Mouse (Mus musculus) CH12.LX (cell line): ENCODE data around the gene Clpsl2. TPM values are rescaled to one million over a fixed set of nuclear protein-coding genes. Genes with fewer than 3 reads are reported as not detected.

Source experiments
- DNase-seq: peaks from one replicate; pipeline ENCODE4 v3.0.0-alpha.2; 2013; ENCODE audit errors: extremely low read depth
- H3K27ac ChIP-seq: 2 replicates; pipeline ENCODE4 v1.5.1; 2012; ENCODE audit warnings: low read depth, mild to moderate bottlenecking, control low read depth, moderate library complexity; ENCODE audit not compliant: insufficient read depth
- H3K27me3 ChIP-seq: replicated peaks from 2 replicates; pipeline ENCODE3; 2012; ENCODE audit warnings: inconsistent platforms
- H3K36me3 ChIP-seq, 2 experiments: replicated peaks in 1 of 2; 2 replicates each; pipeline versions ENCODE3 to v1.6.1; 2012; ENCODE audit warnings: inconsistent platforms in 1 of 2, low read length in 1 of 2, mild to moderate bottlenecking in 1 of 2, mixed read lengths in 1 of 2, moderate library complexity in 1 of 2; ENCODE audit not compliant: control insufficient read depth in 1 of 2, insufficient read depth in 1 of 2
- H3K4me1 ChIP-seq, 2 experiments: 2 replicates each; pipeline ENCODE4 v1.6.1; 2012; ENCODE audit warnings: inconsistent platforms in 1 of 2, moderate library complexity in 1 of 2; ENCODE audit not compliant: insufficient read depth in 2 of 2, control insufficient read depth in 1 of 2
- H3K4me2 ChIP-seq: 2 replicates; pipeline ENCODE4 v1.6.1; 2012; ENCODE audit warnings: low read depth, mild to moderate bottlenecking, control low read depth; ENCODE audit not compliant: poor library complexity, insufficient read depth, severe bottlenecking
- H3K4me3 ChIP-seq, 3 experiments: fragments of 150-350 bp in 1 of 3; sonication (generic) in 1 of 3; replicated peaks in 1 of 3; 2 replicates each; pipeline versions ENCODE3 to v1.5.1; 2011 to 2012; ENCODE audit warnings: low read depth in 2 of 3, low read length in 2 of 3, mild to moderate bottlenecking in 2 of 3, moderate library complexity in 2 of 3, control low read depth in 1 of 3, improper control_type of control experiment in 1 of 3, inconsistent platforms in 1 of 3, mixed read lengths in 1 of 3; ENCODE audit not compliant: poor library complexity in 1 of 3
- H3K79me2 ChIP-seq: replicated peaks from 2 replicates; pipeline ENCODE4 v1.6.1; 2012; ENCODE audit warnings: mild to moderate bottlenecking, moderate library complexity; ENCODE audit not compliant: control insufficient read depth, poor library complexity, insufficient read depth, severe bottlenecking; ENCODE audit errors: extremely low read depth
- H3K9ac ChIP-seq: 2 replicates; pipeline ENCODE4 v1.6.1; 2012; ENCODE audit warnings: low read depth, mild to moderate bottlenecking, control low read depth, moderate library complexity; ENCODE audit not compliant: insufficient read depth
- H3K9me3 ChIP-seq: replicated peaks from 2 replicates; pipeline ENCODE3; 2012; ENCODE audit warnings: low read length, inconsistent platforms, mixed read lengths
- CTCF ChIP-seq, 2 experiments: IDR thresholded peaks in 1 of 2; conservative IDR thresholded peaks in 1 of 2; 2 replicates each; pipeline ENCODE4 v1.5.1; 2011 to 2012; ENCODE audit warnings: low read depth in 2 of 2, low read length in 2 of 2, improper control_type of control experiment in 1 of 2, inconsistent platforms in 1 of 2, mild to moderate bottlenecking in 1 of 2, moderate library complexity in 1 of 2
- ELF1 ChIP-seq: IDR thresholded peaks from 2 replicates; pipeline ENCODE4 v1.6.1; 2014; ENCODE audit warnings: low read depth, mild to moderate bottlenecking, inconsistent platforms, low read length, improper control_type of control experiment
- HCFC1 ChIP-seq: IDR thresholded peaks from 2 replicates; pipeline ENCODE4 v1.6.1; 2012; ENCODE audit warnings: low read depth, mild to moderate bottlenecking, inconsistent platforms, low read length, improper control_type of control experiment
- MAFK ChIP-seq: IDR thresholded peaks from 2 replicates; pipeline ENCODE4 v1.6.1; 2011; ENCODE audit warnings: low read length, improper control_type of control experiment; ENCODE audit not compliant: insufficient replicate concordance
- MEF2A ChIP-seq: IDR thresholded peaks from 2 replicates; pipeline ENCODE4 v1.6.1; 2014; ENCODE audit warnings: low read depth, mild to moderate bottlenecking, inconsistent platforms, low read length, improper control_type of control experiment, borderline replicate concordance
- NELFE ChIP-seq: IDR thresholded peaks from 2 replicates; pipeline ENCODE4 v1.6.1; 2011; ENCODE audit warnings: low read depth, low read length, improper control_type of control experiment
- SIN3A ChIP-seq: IDR thresholded peaks from 2 replicates; pipeline ENCODE4 v1.6.1; 2012; ENCODE audit warnings: low read length, improper control_type of control experiment, inconsistent platforms
- SMC3 ChIP-seq: IDR thresholded peaks from 2 replicates; pipeline ENCODE4 v1.6.1; 2011; ENCODE audit warnings: low read depth, low read length, improper control_type of control experiment
- TCF12 ChIP-seq: IDR thresholded peaks from 2 replicates; pipeline ENCODE4 v1.6.1; 2014; ENCODE audit warnings: low read depth, mild to moderate bottlenecking, inconsistent platforms, low read length, improper control_type of control experiment
- ZC3H11A ChIP-seq: IDR thresholded peaks from 2 replicates; pipeline ENCODE4 v1.6.1; 2012; ENCODE audit warnings: low read depth, mild to moderate bottlenecking, inconsistent platforms, low read length, improper control_type of control experiment
- ZMIZ1 ChIP-seq: IDR thresholded peaks from 2 replicates; pipeline ENCODE4 v1.6.1; 2012; ENCODE audit warnings: low read depth, mild to moderate bottlenecking, inconsistent platforms, low read length, improper control_type of control experiment
- dilution Hi-C: fragments of 300-500 bp; cut with MboI; formaldehyde crosslinking; loops from 2 replicates; pipeline ENCODE4 v1.14.3; 2020; ENCODE audit warnings: low sequenced_read_pairs; ENCODE audit not compliant: extremely low pct_unique_long_range_greater_than_20kb, extremely low pct_ligation_motif_present
- in situ Hi-C: fragments of 300-500 bp; cut with MboI; formaldehyde crosslinking; loops from 3 replicates; pipeline ENCODE4 v1.14.3; 2019; ENCODE audit warnings: low sequenced_read_pairs, low pct_ligation_motif_present, low pct_unique_long_range_greater_than_20kb, mixed read lengths
- polyA plus RNA-seq: library from polyadenylated mRNA; unstranded; fragments of >175 nt; gene quantifications from 2 replicates; pipeline ENCODE4 v1.2.1, GENCODE M21; 2012; ENCODE audit warnings: low read depth; ENCODE audit not compliant: insufficient read length
- total RNA-seq, 2 experiments: library from RNA; depleted of rRNA; stranded (reverse); fragments of 300-350 nt in 1 of 2; fragments of >200 nt in 1 of 2; gene quantifications; 2 replicates each; pipeline ENCODE4 v1.2.3; 2012 to 2014

Clpsl2 gene
- total and polyA plus RNA-seq, 3 experiments: not detected

- no peaks in the 10 kb centered on the region for H3K79me2 ChIP-seq
- H3K9ac ChIP-seq: no peak overlapping the region
- no peaks in the 10 kb centered on the region for H3K9me3 ChIP-seq
- in situ Hi-C loops (no loop called here), dilution Hi-C loops (no loop called here)
- H3K4me3 ChIP-seq: no peak overlapping the region
- no peak overlapping the region for H3K27ac ChIP-seq
- no peak for TF ChIP-seq SIN3A
- H3K27me3 ChIP-seq: no peaks in the 10 kb centered on the region
- DNase-seq: no peak
- peaks cover 11 to 39% of the 10 kb centered on the region in 2 experiments for H3K4me1 ChIP-seq
- no peak overlapping the region for H3K4me2 ChIP-seq
- peaks cover 0 to 2% of the 10 kb centered on the region in 2 experiments for H3K36me3 ChIP-seq
These were observed 21.8 kb upstream of the Clpsl2 start for GRCm38 (mm10) chr17:28527184-28528042.

- no peaks in the 10 kb centered on the region for H3K79me2 ChIP-seq
- DNase-seq: peak; percentile 80
- H3K9ac ChIP-seq: no peak overlapping the region
- H3K27me3 ChIP-seq: no peaks in the 10 kb centered on the region
- no peak overlapping the region for H3K4me3 ChIP-seq
- H3K27ac ChIP-seq: no peak overlapping the region
- dilution Hi-C loops: no loop called here
- peaks cover 0 to 2% of the 10 kb centered on the region in 2 experiments for H3K36me3 ChIP-seq
- H3K9me3 ChIP-seq: no peaks in the 10 kb centered on the region
- H3K4me2 ChIP-seq: peak overlapping the region; percentile 54
- peaks cover 11 to 39% of the 10 kb centered on the region in 2 experiments for H3K4me1 ChIP-seq
- TF ChIP-seq MEF2A (no peak), ELF1 (peak; percentile 31; the same call in 1 of the 2 replicates), CTCF (conservative IDR thresholded peaks at IDR 0.05 in 1 of 2, IDR thresholded peaks at IDR 0.05 in 1 of 2; ENCODE audit: low read depth in 2 of 2, low read length in 2 of 2) (peak; percentile 77 to 98), SMC3 (peak; percentile 96), ZC3H11A (peak; percentile 86), ZMIZ1 (no peak)
- in situ Hi-C loops: no loop called here
These were observed 21.2 kb upstream of the Clpsl2 start for GRCm38 (mm10) chr17:28528043-28528351.

DNA sequence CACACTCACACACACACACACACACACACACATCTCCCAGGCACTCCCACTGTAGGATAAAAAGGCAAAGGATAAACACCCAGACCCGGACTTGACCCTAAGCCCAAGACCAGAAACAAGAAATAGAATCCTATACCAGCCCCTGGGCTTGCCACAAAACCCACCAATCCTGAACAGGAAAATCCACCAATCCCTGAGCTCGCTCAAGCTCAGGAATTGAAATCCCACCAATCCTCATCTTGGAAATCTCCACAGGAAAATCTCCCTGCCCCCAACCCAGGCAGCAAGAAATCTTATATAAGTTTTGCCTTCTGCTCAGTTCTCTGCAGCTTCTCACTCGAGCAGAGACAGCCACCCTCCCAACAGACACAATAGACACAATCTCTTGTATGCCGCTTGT lies 20.1 kb upstream of the Clpsl2 start:
- no peak for DNase-seq
- no peaks in the 10 kb centered on the region for H3K9me3 ChIP-seq
- dilution Hi-C loops: no loop called here
- H3K27ac ChIP-seq: no peak overlapping the region
- peaks cover 0 to 2% of the 10 kb centered on the region in 2 experiments for H3K36me3 ChIP-seq
- in situ Hi-C loops: no loop called here
- peaks cover 8 to 32% of the 10 kb centered on the region in 2 experiments for H3K4me1 ChIP-seq
- no peaks in the 10 kb centered on the region for H3K27me3 ChIP-seq
- no peaks in the 10 kb centered on the region for H3K79me2 ChIP-seq
- H3K4me2 ChIP-seq: no peak overlapping the region
- TF ChIP-seq TCF12: no peak
- no peak for TF ChIP-seq MAFK
- TF ChIP-seq NELFE: no peak
- no peak for TF ChIP-seq SIN3A
- no peak for TF ChIP-seq MEF2A
- no peak for TF ChIP-seq HCFC1
- H3K4me3 ChIP-seq: no peak overlapping the region
- H3K9ac ChIP-seq: no peak overlapping the region
